Mouse (Mus musculus): ENCODE results near the gene Ldlrad3. TPM values are rescaled to one million over a fixed set of nuclear protein-coding genes. Genes with fewer than 3 reads are reported as not detected.

The Ldlrad3 gene
- polyA plus RNA-seq, 1 experiment from 2014 or later, result 37.1 TPM

DNA sequence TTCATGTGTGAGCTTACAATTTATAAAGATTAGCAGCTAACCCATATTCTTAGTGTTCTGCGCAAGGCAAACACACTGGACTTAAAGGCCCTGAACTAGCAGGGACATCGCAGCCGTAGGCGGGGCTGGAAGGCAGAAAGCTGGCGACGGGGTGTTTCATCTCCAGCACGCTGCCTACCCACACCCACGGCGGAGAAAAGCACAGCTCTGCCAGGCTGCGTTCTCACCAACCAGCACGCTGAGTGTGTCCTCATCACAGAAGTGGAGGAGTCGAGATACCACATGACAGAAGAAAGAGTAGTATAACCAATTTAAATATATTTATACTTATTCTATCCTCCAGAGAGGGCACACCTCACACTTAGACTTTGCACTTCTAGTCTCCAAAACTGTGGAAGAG is 82.2 kb downstream of the Ldlrad3 start:
- Histone ChIP-seq H3K4me2 (no peak overlapping the region), H3K4me1 (replicated peaks) (peaks cover 17% of the 10 kb centered on the region; the same call in 1 of the 2 replicates), H3K4me3 (no peak overlapping the region), H3K27me3 (no peaks in the 10 kb centered on the region), H3K27ac (no peak overlapping the region), H3K9me3 (no peaks in the 10 kb centered on the region), H3K9ac (no peak overlapping the region), H3K36me3 (0 out of 2 replicates have a peak, but pooled peaks cover 3% of the 10 kb centered on the region)
- ATAC-seq (ENCODE audit: low FRiP score), result no peak
- 92% methylated on average over 12 of the region's 12 CpGs for WGBS

DNA sequence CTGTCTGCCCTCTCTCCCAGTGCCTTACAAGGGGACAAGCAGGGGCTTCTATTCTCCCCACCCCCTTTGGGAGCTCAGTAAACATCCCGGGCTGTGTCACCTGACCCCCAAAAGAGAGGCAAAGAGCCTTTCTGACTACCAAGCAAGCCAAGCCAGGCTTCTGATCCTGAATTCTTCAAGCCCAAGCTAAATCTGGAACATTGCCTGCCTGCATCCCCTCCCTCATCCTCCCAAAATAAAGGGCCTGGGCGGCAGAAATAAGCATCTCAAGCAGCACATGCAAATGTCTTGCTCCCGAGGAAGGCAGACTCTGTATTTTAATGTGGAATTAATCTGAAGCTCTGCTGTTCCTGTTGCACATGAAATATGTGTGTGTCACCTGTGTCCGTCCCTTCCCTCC is 85.7 kb downstream of the Ldlrad3 start:
- Histone ChIP-seq H3K9ac (no peak overlapping the region), H3K4me3 (no peak overlapping the region), H3K4me2 (no peak overlapping the region), H3K27ac (no peak overlapping the region; the same call in 1 of the 2 replicates), H3K36me3 (0 out of 2 replicates have a peak, but pooled peaks cover 3% of the 10 kb centered on the region), H3K4me1 (replicated peaks) (peaks cover 19% of the 10 kb centered on the region), H3K9me3 (no peaks in the 10 kb centered on the region), H3K27me3 (no peaks in the 10 kb centered on the region)
- no peak for ATAC-seq (ENCODE audit: low FRiP score)
- WGBS, result 61% methylated on average over 4 of the region's 4 CpGs

DNA sequence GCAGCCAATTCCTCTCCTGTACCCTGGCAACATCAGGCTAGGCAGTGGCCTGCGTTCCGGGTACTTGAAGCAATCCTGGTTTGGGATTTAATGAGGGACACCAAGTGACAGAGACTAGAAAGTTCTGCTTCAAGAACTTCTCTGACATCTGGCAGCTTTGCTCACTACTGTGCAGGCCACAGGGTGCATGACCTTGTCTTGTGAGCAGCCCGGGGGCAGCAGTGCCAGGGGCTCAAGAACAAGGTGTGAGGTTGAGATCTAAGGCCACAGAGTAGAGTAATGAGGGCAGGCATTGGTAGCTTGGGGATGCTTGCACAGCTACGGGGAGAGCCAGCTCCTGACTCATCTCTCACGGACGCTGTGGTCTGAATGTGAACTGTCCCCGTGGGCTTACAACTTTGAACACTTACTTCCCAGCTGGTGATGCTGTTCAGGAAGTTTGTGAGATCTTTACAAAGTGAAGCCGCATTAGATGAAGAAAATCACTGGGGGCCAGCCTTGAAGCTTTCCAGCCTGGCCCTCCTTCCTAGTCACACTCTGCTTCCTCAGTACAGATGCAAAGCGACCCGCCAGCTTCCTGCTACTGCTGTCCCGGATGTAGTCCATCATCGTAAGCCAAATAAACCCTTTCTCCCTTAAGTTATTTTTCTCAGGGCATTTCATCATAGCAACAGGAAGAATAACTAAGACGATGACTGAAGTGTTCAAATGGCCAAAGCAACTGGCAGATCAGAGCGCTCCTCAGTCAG is 86.3 kb downstream of the Ldlrad3 start:
- no peak for ATAC-seq (ENCODE audit: low FRiP score)

DNA sequence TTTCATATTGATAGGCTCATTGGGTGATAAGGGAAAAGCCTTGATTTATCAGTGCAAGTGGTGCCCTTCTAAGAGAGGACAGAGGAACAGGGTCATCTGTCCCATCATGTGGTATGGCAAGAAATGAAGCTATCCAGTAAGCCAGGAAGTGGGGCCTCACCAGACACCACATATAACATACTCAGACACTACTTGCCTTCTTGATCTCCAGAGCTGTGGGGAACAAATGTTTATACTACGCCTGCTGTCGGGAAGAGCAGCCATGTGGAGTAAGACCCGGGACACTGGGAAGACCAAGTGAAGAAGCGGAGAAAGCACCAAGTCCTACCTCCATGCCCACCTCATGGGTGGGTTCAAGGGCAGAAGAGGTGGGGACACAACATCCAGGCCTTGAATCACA is 86.9 kb downstream of the Ldlrad3 start:
- ATAC-seq (ENCODE audit: low FRiP score), result no peak
- Histone ChIP-seq H3K36me3 (0 out of 2 replicates have a peak, but pooled peaks cover 3% of the 10 kb centered on the region), H3K27ac (no peak overlapping the region), H3K4me3 (no peak overlapping the region), H3K4me1 (replicated peaks) (peaks cover 30% of the 10 kb centered on the region), H3K4me2 (no peak overlapping the region), H3K9me3 (no peaks in the 10 kb centered on the region), H3K9ac (no peak overlapping the region), H3K27me3 (no peaks in the 10 kb centered on the region)
- 87% methylated on average over 4 of the region's 4 CpGs for WGBS

More for the DNA sequence above, 86.3 kb downstream of the Ldlrad3 start:
- Histone ChIP-seq H3K36me3 (0 out of 2 replicates have a peak, but pooled peaks cover 3% of the 10 kb centered on the region), H3K27me3 (no peaks in the 10 kb centered on the region), H3K4me1 (replicated peaks) (peaks cover 24% of the 10 kb centered on the region), H3K4me2 (no peak overlapping the region), H3K9me3 (no peaks in the 10 kb centered on the region), H3K27ac (no peak overlapping the region), H3K4me3 (no peak overlapping the region), H3K9ac (no peak overlapping the region)
- WGBS, result 84% methylated on average over 14 of the region's 14 CpGs

DNA sequence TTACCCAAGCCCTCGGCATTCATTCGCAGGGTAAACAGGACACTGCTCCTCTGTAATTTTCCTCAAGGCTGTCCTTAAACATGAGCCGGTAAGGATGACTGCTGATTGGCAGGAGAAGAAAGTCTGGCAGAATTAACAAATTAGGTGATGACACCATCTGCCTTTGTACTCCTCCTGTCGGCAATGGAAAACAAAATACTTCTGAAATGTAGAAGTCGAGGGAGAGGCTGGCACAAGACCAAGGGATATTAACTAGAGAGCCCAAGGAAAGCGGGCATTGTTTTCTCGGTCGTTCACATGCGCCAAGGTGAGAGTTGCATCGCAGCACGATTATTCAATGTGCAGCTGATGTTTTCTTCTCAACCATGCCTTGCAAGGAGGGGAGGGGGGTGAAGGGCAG is 91.4 kb downstream of the Ldlrad3 start:
- Histone ChIP-seq H3K27me3 (no peaks in the 10 kb centered on the region), H3K4me2 (peak overlapping the region; percentile 10), H3K4me1 (replicated peaks) (peaks cover 53% of the 10 kb centered on the region), H3K9me3 (no peaks in the 10 kb centered on the region), H3K4me3 (no peak overlapping the region), H3K9ac (0 out of 2 replicates have a peak overlapping the region, but pooled peaks have one; percentile 24), H3K27ac (peak overlapping the region; percentile 66), H3K36me3 (0 out of 2 replicates have a peak, but pooled peaks cover 3% of the 10 kb centered on the region)
- ATAC-seq (ENCODE audit: low FRiP score), result no peak
- WGBS, result 47% methylated on average over 11 of the region's 11 CpGs

- Histone ChIP-seq H3K4me2 (peak overlapping the region; percentile 6; the same call in 1 of the 2 replicates), H3K4me1 (replicated peaks) (peaks cover 51% of the 10 kb centered on the region), H3K27me3 (no peaks in the 10 kb centered on the region), H3K9me3 (no peaks in the 10 kb centered on the region), H3K4me3 (no peak overlapping the region), H3K36me3 (0 out of 2 replicates have a peak, but pooled peaks cover under 1% of the 10 kb centered on the region), H3K9ac (0 out of 2 replicates have a peak overlapping the region, but pooled peaks have one; percentile 24), H3K27ac (peak overlapping the region; percentile 66)
- 56% methylated on average over 3 of the region's 3 CpGs for WGBS
- ATAC-seq (ENCODE audit: low FRiP score), result no peak
Observed at GRCm38 (mm10) chr2:102094281-102094680, 91.9 kb downstream of the Ldlrad3 start.

DNA sequence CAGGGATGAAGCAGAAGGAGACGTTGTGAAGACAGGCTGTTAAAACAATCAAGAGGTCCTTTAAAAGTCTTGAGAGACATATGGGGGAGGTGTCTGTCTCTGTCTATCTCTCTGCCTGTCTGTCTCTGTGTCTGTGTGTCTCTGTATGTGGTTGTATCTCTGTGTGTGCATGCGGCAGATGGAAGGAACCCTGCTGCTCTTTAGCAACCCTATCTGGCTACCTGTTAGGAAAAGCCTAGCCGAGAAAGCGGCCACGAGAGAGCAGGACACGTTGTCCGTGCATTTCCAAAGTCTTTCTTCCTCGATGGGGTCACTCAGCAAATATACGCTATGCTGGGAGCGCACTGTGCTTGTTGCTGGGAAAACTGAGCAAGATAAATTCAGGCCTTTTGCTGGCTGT is 93.6 kb downstream of the Ldlrad3 start:
- H3K4me1 ChIP-seq (replicated peaks), result peaks cover 51% of the 10 kb centered on the region
- no peaks in the 10 kb centered on the region for H3K36me3 ChIP-seq
- WGBS, result 77% methylated on average over 10 of the region's 10 CpGs
- no peak for ATAC-seq (ENCODE audit: low FRiP score)
- H3K9me3 ChIP-seq, result no peaks in the 10 kb centered on the region
- no peak overlapping the region for H3K4me2 ChIP-seq
- no peaks in the 10 kb centered on the region for H3K27me3 ChIP-seq
- no peak overlapping the region for H3K4me3 ChIP-seq
- H3K9ac ChIP-seq, result 0 out of 2 replicates have a peak overlapping the region, but pooled peaks have one; percentile 9
- peak overlapping the region; percentile 66; the same call in 1 of the 2 replicates for H3K27ac ChIP-seq

- ATAC-seq (ENCODE audit: low FRiP score), result peak; percentile 81
- H3K9ac ChIP-seq, result peak overlapping the region; percentile 9; the same call in 1 of the 2 replicates
Observed at GRCm38 (mm10) chr2:102091516-102092350, 94.5 kb downstream of the Ldlrad3 start.

GRCm38 (mm10) chr2:102087787-102088186 is 98.4 kb downstream of the Ldlrad3 start:
- Histone ChIP-seq H3K4me1 (replicated peaks) (peaks cover 18% of the 10 kb centered on the region), H3K4me2 (no peak overlapping the region), H3K36me3 (0 out of 2 replicates have a peak, but pooled peaks cover 5% of the 10 kb centered on the region), H3K4me3 (no peak overlapping the region), H3K9ac (no peak overlapping the region), H3K27me3 (no peaks in the 10 kb centered on the region), H3K9me3 (no peaks in the 10 kb centered on the region), H3K27ac (no peak overlapping the region)
- ATAC-seq (ENCODE audit: low FRiP score), result no peak
- 98% methylated on average over 5 of the region's 5 CpGs for WGBS

More at GRCm38 (mm10) chr2:102091516-102092350, 94.5 kb downstream of the Ldlrad3 start:
- 33% methylated on average over 8 of the region's 8 CpGs for WGBS
- no peaks in the 10 kb centered on the region for H3K36me3 ChIP-seq
- H3K9me3 ChIP-seq, result no peaks in the 10 kb centered on the region
- H3K27me3 ChIP-seq, result no peaks in the 10 kb centered on the region
- H3K4me1 ChIP-seq (replicated peaks), result peaks cover 46% of the 10 kb centered on the region
- peak overlapping the region; percentile 66; the same call in 1 of the 2 replicates for H3K27ac ChIP-seq
- 0 out of 2 replicates have a peak overlapping the region, but pooled peaks have one; percentile 17 for H3K4me2 ChIP-seq
- H3K4me3 ChIP-seq, result no peak overlapping the region

DNA sequence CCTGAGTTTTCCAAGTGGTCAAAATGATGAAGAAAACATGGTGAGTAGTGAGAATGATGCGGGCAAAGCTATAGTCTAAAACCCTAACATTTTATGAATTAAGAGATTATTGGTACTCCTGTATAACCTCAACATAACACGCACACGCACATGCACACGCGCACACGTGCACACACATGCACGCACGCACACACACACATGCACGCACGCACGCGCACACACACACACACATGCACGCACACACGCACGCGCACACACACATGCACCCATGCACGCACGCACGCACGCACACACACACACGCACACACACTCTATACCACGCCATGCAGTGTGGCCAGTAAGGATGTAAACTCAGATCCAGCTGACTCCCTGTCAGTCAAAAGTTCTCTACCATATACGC is 99.6 kb downstream of the Ldlrad3 start:
- WGBS, result 96% methylated on average over 23 of the region's 23 CpGs
- H3K36me3 ChIP-seq, result peaks cover 9% of the 10 kb centered on the region
- no peaks in the 10 kb centered on the region; the same call in 1 of the 2 replicates for H3K9me3 ChIP-seq
- H3K27me3 ChIP-seq, result no peaks in the 10 kb centered on the region
- H3K4me1 ChIP-seq (replicated peaks), result peaks cover 6% of the 10 kb centered on the region
- H3K9ac ChIP-seq, result no peak overlapping the region
- H3K4me3 ChIP-seq, result no peak overlapping the region
- H3K4me2 ChIP-seq, result no peak overlapping the region
- H3K27ac ChIP-seq, result no peak overlapping the region
- ATAC-seq (ENCODE audit: low FRiP score), result no peak

DNA sequence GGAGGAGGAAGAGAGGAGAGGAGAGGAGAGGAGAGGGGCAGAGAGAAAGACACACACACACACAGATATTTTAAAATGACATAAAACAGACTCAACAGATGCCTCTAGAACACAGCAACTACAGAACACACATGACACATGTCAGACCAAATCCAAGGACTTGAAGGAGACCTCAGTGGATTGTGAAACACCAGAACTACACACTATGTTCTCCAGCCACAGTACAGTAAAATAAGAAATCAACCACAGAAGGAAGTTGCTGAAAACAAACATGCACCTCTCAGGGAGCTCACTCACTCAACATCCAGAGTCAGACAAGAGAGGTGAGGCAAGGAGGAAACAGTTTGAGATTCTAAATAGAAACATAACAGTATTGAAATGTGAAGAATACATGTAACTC is 103.4 kb downstream of the Ldlrad3 start:
- H3K9me3 ChIP-seq, result no peaks in the 10 kb centered on the region; the same call in 1 of the 2 replicates
- H3K4me3 ChIP-seq, result no peak overlapping the region
- H3K4me1 ChIP-seq (replicated peaks), result no peaks in the 10 kb centered on the region
- peaks cover 16% of the 10 kb centered on the region for H3K36me3 ChIP-seq
- no peak for ATAC-seq (ENCODE audit: low FRiP score)
- H3K27ac ChIP-seq, result no peak overlapping the region
- H3K9ac ChIP-seq, result no peak overlapping the region
- no peak overlapping the region for H3K4me2 ChIP-seq
- no peaks in the 10 kb centered on the region for H3K27me3 ChIP-seq

- no peaks in the 10 kb centered on the region for H3K27me3 ChIP-seq
- peaks cover 23% of the 10 kb centered on the region for H3K36me3 ChIP-seq
- no peaks in the 10 kb centered on the region; the same call in 1 of the 2 replicates for H3K9me3 ChIP-seq
- no peak overlapping the region for H3K27ac ChIP-seq
- H3K4me1 ChIP-seq (replicated peaks), result no peaks in the 10 kb centered on the region
- H3K4me3 ChIP-seq, result no peak overlapping the region
- H3K9ac ChIP-seq, result no peak overlapping the region
- H3K4me2 ChIP-seq, result no peak overlapping the region
- 58% methylated on average over 4 of the region's 4 CpGs for WGBS
- peak; percentile 39; the same call in 1 of the 2 replicates for ATAC-seq (ENCODE audit: low FRiP score)
Observed at GRCm38 (mm10) chr2:102077554-102077953, 108.6 kb downstream of the Ldlrad3 start.

Measured in hindbrain, embryonic 13.5 days (tissue).